Mouse (Mus musculus): ENCODE measurements around the gene Fbxl13.

The Fbxl13 gene

GRCm38 (mm10) chr5:21483275-21483674, 162.2 kb downstream of the Fbxl13 start:
- DNase-seq (ENCODE audit: low read depth): no peak

- DNase-seq (ENCODE audit: low read depth): no peak
Measured at GRCm38 (mm10) chr5:21482446-21483222, 162.8 kb downstream of the Fbxl13 start.

- no peak for DNase-seq (ENCODE audit: low read depth)
Measured at GRCm38 (mm10) chr5:21481521-21481920, 163.9 kb downstream of the Fbxl13 start.

GRCm38 (mm10) chr5:21479746-21480145, 165.7 kb downstream of the Fbxl13 start:
- DNase-seq (ENCODE audit: low read depth): no peak

- DNase-seq (ENCODE audit: low read depth): no peak
Measured at GRCm38 (mm10) chr5:21478428-21478827, 167.0 kb downstream of the Fbxl13 start.

GRCm38 (mm10) chr5:21468100-21468499, 177.3 kb downstream of the Fbxl13 start:
- DNase-seq (ENCODE audit: low read depth): no peak

- no peak for DNase-seq (ENCODE audit: low read depth)
Measured at GRCm38 (mm10) chr5:21467387-21467786, 178.0 kb downstream of the Fbxl13 start.

- no peak for DNase-seq (ENCODE audit: low read depth)
Measured at GRCm38 (mm10) chr5:21440833-21441530, 204.5 kb downstream of the Fbxl13 start.

- DNase-seq (ENCODE audit: low read depth): no peak
Measured at GRCm38 (mm10) chr5:21439446-21440110, 205.9 kb downstream of the Fbxl13 start.

- DNase-seq (ENCODE audit: low read depth): no peak
Measured at GRCm38 (mm10) chr5:21438428-21438827, 207.0 kb downstream of the Fbxl13 start.

GRCm38 (mm10) chr5:21436471-21436975, 208.9 kb downstream of the Fbxl13 start:
- DNase-seq (ENCODE audit: low read depth): no peak

- DNase-seq (ENCODE audit: low read depth): no peak
Measured at GRCm38 (mm10) chr5:21434148-21434929, 211.1 kb downstream of the Fbxl13 start.
